Mouse (Mus musculus) testis, adult 2 months (tissue): ENCODE measurements around the gene S1pr5.

Experiments used
- CTCF ChIP-seq: fragments of 200-500 bp; IDR thresholded peaks from 2 replicates; pipeline ENCODE4 v1.5.1; 2012; ENCODE audit warnings: low read depth, mild to moderate bottlenecking, inconsistent platforms, low read length, moderate library complexity; ENCODE audit not compliant: control insufficient read depth, insufficient read depth, insufficient replicate concordance
- POLR2A ChIP-seq: fragments of 200-500 bp; IDR thresholded peaks from 2 replicates; pipeline ENCODE4 v1.6.1; 2012; ENCODE audit warnings: low read depth, mild to moderate bottlenecking, inconsistent platforms, low read length, moderate library complexity; ENCODE audit not compliant: control insufficient read depth

DNA sequence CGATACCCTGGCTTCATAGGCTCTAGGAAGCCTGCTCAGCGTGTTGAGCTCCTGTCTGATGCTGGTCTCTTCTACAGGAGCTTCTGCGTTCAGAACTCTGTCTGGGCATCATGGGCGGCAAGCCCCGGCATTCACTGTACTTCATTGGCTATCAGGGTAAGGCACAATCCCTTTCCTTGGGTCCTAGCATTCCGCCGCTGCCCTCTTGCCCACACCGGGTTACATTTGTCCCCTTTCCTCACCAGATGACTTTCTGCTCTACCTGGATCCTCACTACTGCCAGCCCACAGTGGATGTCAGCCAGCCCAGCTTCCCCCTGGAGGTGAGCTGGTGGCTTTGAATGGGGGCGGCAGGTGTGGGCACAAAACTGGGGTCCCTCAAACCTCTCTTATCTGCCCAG lies 24.1 kb upstream of the S1pr5 start:
- TF ChIP-seq CTCF: no peak
- TF ChIP-seq POLR2A: no peak
